Mouse (Mus musculus) T-cell, adult 2 months (primary cell): ENCODE data around the gene Dhdh.
A peak's percentile ranks its signal among the peaks of the same experiment; 100 is the strongest.

Source experiments
- DNase-seq: peaks from one replicate; pipeline ENCODE4 v3.0.0; 2022; ENCODE audit warnings: low spot score

Dhdh gene

DNA sequence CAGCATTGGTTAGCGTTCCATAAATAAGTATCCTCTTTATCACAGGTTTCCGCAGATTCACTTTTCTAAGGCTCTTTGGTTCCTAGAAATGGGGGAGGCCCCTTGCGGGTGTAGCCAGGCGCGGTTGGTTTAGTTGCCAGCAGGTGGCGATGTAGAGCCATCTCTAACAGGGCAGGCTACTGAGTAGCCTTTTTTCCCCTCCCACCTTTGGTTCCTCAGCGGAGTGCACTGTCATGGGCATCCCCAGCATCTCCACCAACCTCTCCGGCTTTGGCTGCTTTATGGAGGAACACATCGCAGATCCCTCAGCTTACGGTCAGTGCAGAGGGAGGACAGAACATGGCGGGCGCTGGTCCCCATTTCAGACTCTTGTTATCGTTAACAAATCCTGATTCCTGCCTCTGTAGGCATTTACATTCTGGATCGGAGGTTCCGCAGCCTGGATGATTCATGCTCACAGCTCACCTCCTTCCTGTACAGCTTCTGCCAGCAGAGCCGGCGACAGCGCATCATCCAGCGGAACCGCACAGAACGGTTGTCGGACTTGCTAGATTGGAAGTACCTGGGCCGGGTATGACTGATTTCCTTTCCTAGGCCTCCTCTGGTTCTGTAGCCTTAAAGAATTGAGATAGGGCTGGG, 37.1 kb downstream of the Dhdh start:
- peak; percentile 82 for DNase-seq

- no peak for DNase-seq
These were observed 38.6 kb downstream of the Dhdh start for GRCm38 (mm10) chr7:45449974-45450373.

- DNase-seq, result peak; percentile 13
These were observed 41.1 kb downstream of the Dhdh start for GRCm38 (mm10) chr7:45447325-45447990.

- no peak for DNase-seq
These were observed 42.0 kb downstream of the Dhdh start for GRCm38 (mm10) chr7:45446589-45446988.

- DNase-seq, result no peak
These were observed 44.8 kb downstream of the Dhdh start for GRCm38 (mm10) chr7:45443526-45444420.

GRCm38 (mm10) chr7:45437521-45438276, 50.9 kb downstream of the Dhdh start, which contains the start of gene Ruvbl2:
Gene Ruvbl2 (minus strand): TSS chr7:45438096.
- DNase-seq, result no peak

GRCm38 (mm10) chr7:45437046-45437445, 51.6 kb downstream of the Dhdh start:
- DNase-seq, result no peak

GRCm38 (mm10) chr7:45436444-45436843, 52.2 kb downstream of the Dhdh start:
- DNase-seq, result no peak

DNA sequence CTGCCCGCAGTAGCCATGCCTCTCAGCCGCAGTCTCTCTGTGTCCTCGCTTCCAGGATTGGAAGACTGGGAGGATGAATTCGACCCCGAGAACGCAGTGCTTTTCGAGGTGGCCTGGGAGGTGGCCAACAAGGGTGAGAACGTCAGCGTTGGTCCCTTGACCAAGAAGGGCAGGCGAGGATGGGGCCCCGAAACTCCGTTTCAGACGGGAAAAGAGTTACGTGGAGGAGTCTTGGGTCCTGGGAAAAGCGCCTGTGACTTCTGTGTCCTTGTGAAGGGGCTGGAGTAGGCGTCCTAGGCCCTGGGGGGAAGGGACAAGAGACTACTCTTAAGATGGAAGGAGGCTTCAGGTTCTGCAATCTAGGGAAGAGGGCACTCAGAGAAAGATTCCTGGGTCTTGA, 53.6 kb downstream of the Dhdh start:
- DNase-seq, result no peak

- DNase-seq, result peak; percentile 100
These were observed 54.2 kb downstream of the Dhdh start, which contains the start of gene Gys1 for GRCm38 (mm10) chr7:45434203-45435015. Gene Gys1 (plus strand): TSS chr7:45434844.

- DNase-seq, result no peak
These were observed 54.8 kb downstream of the Dhdh start for GRCm38 (mm10) chr7:45433835-45434202.

- no peak for DNase-seq
These were observed 62.0 kb downstream of the Dhdh start for GRCm38 (mm10) chr7:45426556-45426955.

- no peak for DNase-seq
These were observed 67.4 kb downstream of the Dhdh start for GRCm38 (mm10) chr7:45421194-45421593.
